9 mouse cellular contexts compared by ENCODE assay signal in genomic region chr4:63493351-63494121, GRCm38 (mm10). TPM values are rescaled to one million over a fixed set of nuclear protein-coding genes. Genes with fewer than 3 reads are reported as not detected.
DNase-seq lines count a peak whose midpoint lies in the region; ATAC-seq lines count a peak whose summit lies in the region.
"Had no signal": no experiment of that assay in that cellular context is flagged by ENCODE, and none has a peak within 500 bp of the region (broad histone marks: within the 10 kb centered on the region; RNA-seq: fewer than 3 reads in every experiment).

No protein-coding gene starts in this region.

- peaks cover 18% of the 10 kb centered on the region for H3K4me1 ChIP-seq in intestine, embryonic 15.5 days (replicated peaks)

- H3K36me3 ChIP-seq in intestine, embryonic 15.5 days: no peaks in the 10 kb centered on the region

- 63% methylated on average over 9 of the region's 9 CpGs for WGBS in intestine, embryonic 15.5 days

- H3K4me2 ChIP-seq in intestine, embryonic 15.5 days (replicated peaks): peak overlapping the region; percentile 92

- H3K27me3 ChIP-seq in intestine, embryonic 15.5 days (replicated peaks): peaks cover 12% of the 10 kb centered on the region

- H3K9me3 ChIP-seq in intestine, embryonic 15.5 days: no peaks in the 10 kb centered on the region

- no peak overlapping the region for H3K9ac ChIP-seq in intestine, embryonic 15.5 days

- no peak overlapping the region for H3K27ac ChIP-seq in intestine, embryonic 15.5 days
- H3K27ac ChIP-seq: macrophage had no signal

- peak; percentile 33 to 38 for DNase-seq in cerebellum, postnatal 14 days
- DNase-seq in cerebellum, adult 9-11 months: no peak
- DNase-seq in ovary, adult 18-20 months (ENCODE audit: low spot score): peak; percentile 24
- DNase-seq in ovary, postnatal 36 days (ENCODE audit: low spot score): no peak
- peak; percentile 32 for DNase-seq in retina, postnatal 1 day
- DNase-seq in spleen, adult 12 weeks (ENCODE audit: low spot score): no peak

- no peak overlapping the region for H3K4me3 ChIP-seq in intestine, embryonic 15.5 days (replicated peaks)

- no peak for ATAC-seq in intestine, embryonic 15.5 days
- no peak for ATAC-seq in erythroid progenitor cell, adult 5-6 weeks (replicated peaks; ENCODE audit: low FRiP score, poor library complexity, severe bottlenecking)

RNA-seq across cellular contexts. Expression of gene Whrn, which starts 2.3 kb away (rescaled TPM):
- 4.0 and 4.6 TPM in 2 replicates for polyA plus RNA-seq in intestine, embryonic 15.5 days (2015; fragmentation: Nextera tagmentation; extraction: Ambion mirVana)
- 0.84 TPM in 1 of 2 replicates, not detected in the other for total RNA-seq in erythroid progenitor cell, adult 5-6 weeks (2015; ENCODE audit: low replicate concordance)
- 0.77 TPM in 1 of 2 replicates, not detected in the other for total RNA-seq in erythroid progenitor cell, adult 5-6 weeks (2017; ENCODE audit: low replicate concordance)

RNA-seq across cellular contexts. Expression of gene Atp6v1g1, which starts 51.0 kb away (rescaled TPM):
- 288 and 316 TPM in 2 replicates for polyA plus RNA-seq in intestine, embryonic 15.5 days (2015; fragmentation: Nextera tagmentation; extraction: Ambion mirVana)
- total RNA-seq in erythroid progenitor cell, adult 5-6 weeks (2015; ENCODE audit: low replicate concordance): 83.0 and 91.2 TPM in 2 replicates
- total RNA-seq in erythroid progenitor cell, adult 5-6 weeks (2017; ENCODE audit: low replicate concordance): 52.5 and 69.6 TPM in 2 replicates

Comparison
In these comparisons a context has a peak if more than half of its experiments do, and no peak if none do; other contexts are left out.
1. DNase-seq: peak in cerebellum, postnatal 14 days (2 of 2), ovary, adult 18-20 months (single experiment) and retina, postnatal 1 day (single experiment); none in cerebellum, adult 9-11 months (single experiment), ovary, postnatal 36 days (single experiment) and spleen, adult 12 weeks (single experiment).